Mouse (Mus musculus) liver, adult 10 weeks (tissue): ENCODE measurements around the gene Skint6. TPM values are rescaled to one million over a fixed set of nuclear protein-coding genes. Genes with fewer than 3 reads are reported as not detected.

Source experiments
- polyA plus RNA-seq: library from polyadenylated mRNA; stranded (reverse); fragments of 350-450 nt; fragmentation: Illumina TruSeq; extraction: RNeasy Lipid Tissue Mini Kit (QIAGEN cat#74804); gene quantifications from one replicate; pipeline ENCODE4 v1.2.3, GENCODE M21; 2014; ENCODE audit warnings: low read depth, low replicate concordance

Gene Skint6
- not detected for polyA plus RNA-seq

DNA sequence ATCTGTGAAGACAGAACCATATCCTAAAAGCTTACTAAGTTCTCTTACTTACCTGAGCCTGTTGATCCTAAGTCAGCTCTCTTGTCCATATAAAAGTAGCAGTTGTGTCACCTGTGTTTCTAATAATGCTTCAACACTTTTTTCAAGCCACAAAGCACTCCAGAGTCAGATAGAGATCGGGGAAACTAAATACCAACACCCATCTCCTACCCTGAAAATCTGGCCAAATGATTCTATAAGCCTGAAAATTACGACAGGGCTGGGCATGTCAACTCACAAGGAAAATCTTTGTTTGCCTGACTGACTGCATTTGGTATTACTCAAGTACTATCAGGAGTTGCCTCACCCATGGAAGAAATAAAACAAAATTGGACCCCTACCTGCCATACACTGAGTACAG, at the start of gene Skint6:
Gene Skint6, minus strand, starts transcription at position 101 of the 400 bp plus-strand sequence.

DNA sequence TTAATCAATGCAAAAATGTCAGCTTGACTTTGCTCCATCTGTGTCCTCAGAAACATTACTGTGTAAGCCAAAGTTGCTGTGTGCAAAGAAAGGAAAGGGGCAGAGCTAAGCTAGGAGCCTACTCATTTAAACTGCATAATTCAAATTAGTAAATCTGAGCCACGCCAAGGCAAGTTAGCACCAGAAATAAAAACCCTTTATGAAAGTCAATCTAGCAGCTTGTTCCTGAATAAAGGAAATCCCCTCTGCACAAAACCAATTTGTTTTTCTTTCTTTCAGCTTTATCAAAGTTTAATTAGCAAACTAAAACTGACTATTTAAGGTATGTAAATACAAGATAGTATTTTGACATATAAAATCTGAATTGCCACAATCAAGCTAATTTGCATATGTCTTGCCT, 512.0 kb downstream of the Skint6 start, which contains the start of gene Skint10:
Gene Skint10, minus strand, starts transcription at position 101 of the 400 bp plus-strand sequence.

